Mouse (Mus musculus) small intestine, adult 2 months (tissue): ENCODE data around the gene Ctsa. TPM values are rescaled to one million over a fixed set of nuclear protein-coding genes. Genes with fewer than 3 reads are reported as not detected.
"Not testable (repeated sequence)": the region's sequence is repeated elsewhere in the genome, so short reads cannot be mapped to it uniquely, and the experiment has no call there.

Experiments used
- H3K27ac ChIP-seq: fragments of 200-500 bp; 2 replicates; pipeline ENCODE4 v1.5.1; 2012; ENCODE audit warnings: low read depth, low read length, control low read depth, inconsistent platforms; ENCODE audit not compliant: insufficient read depth
- H3K27me3 ChIP-seq: fragments of 200-500 bp; 2 replicates; pipeline ENCODE4 v1.6.1; 2012; ENCODE audit warnings: mild to moderate bottlenecking, moderate library complexity, low read length, inconsistent platforms; ENCODE audit not compliant: control insufficient read depth, insufficient read depth
- H3K36me3 ChIP-seq: fragments of 200-500 bp; 2 replicates; pipeline ENCODE4 v1.6.1; 2012; ENCODE audit warnings: mild to moderate bottlenecking, low read length, control low read depth, inconsistent platforms; ENCODE audit not compliant: control insufficient read depth, insufficient read depth
- H3K4me1 ChIP-seq: fragments of 200-500 bp; 2 replicates; pipeline ENCODE4 v1.6.1; 2012; ENCODE audit warnings: low read length, inconsistent platforms, mixed read lengths; ENCODE audit not compliant: control insufficient read depth, insufficient read depth, insufficient read length
- H3K4me3 ChIP-seq: fragments of 200-500 bp; 2 replicates; pipeline ENCODE4 v1.5.1; 2012; ENCODE audit warnings: low read depth, mild to moderate bottlenecking, control low read depth, inconsistent platforms, low read length, moderate library complexity
- CTCF ChIP-seq: fragments of 200-500 bp; IDR thresholded peaks from 2 replicates; pipeline ENCODE4 v1.5.1; 2012; ENCODE audit warnings: low read depth, mild to moderate bottlenecking, control low read depth, inconsistent platforms, low read length, moderate library complexity, mixed read lengths; ENCODE audit not compliant: insufficient replicate concordance, insufficient read length; ENCODE audit errors: extremely low read depth
- POLR2A ChIP-seq: fragments of 200-500 bp; IDR thresholded peaks from 2 replicates; pipeline ENCODE4 v1.6.1; 2012; ENCODE audit warnings: low read depth, mild to moderate bottlenecking, control low read depth, inconsistent platforms, low read length, moderate library complexity
- WGBS: fragments of 180-500 bp; shearing (Covaris S2); methylation state at CpG from one replicate; pipeline ENCODE4 v1.1.7; 2018; 5-methylcytosine and 5-hydroxymethylcytosine counted together
- polyA plus RNA-seq: library from polyadenylated mRNA; depleted of rRNA; stranded (reverse); fragments of >200 nt; gene quantifications from 2 replicates; pipeline ENCODE4 v1.2.3, GENCODE M21; 2012

Ctsa gene
- polyA plus RNA-seq, 1 experiment, result 235 TPM

- 81% methylated on average over 8 of the region's 8 CpGs for WGBS
- Histone ChIP-seq H3K4me1 (no peaks in the 10 kb centered on the region), H3K27ac (no peak overlapping the region)
These were observed 17.4 kb downstream of the Ctsa start for GRCm38 (mm10) chr2:164850061-164850460.

GRCm38 (mm10) chr2:164855572-164855971 lies 22.9 kb downstream of the Ctsa start:
- H3K27ac ChIP-seq, H3K4me3 ChIP-seq, H3K36me3 ChIP-seq: not testable (repeated sequence)
- H3K4me1 ChIP-seq, result peaks cover 11% of the 10 kb centered on the region; the same call in 1 of the 2 replicates
- H3K27me3 ChIP-seq, result peaks cover 18% of the 10 kb centered on the region
- 78% methylated on average over 5 of the region's 5 CpGs for WGBS

More at GRCm38 (mm10) chr2:164850061-164850460, 17.4 kb downstream of the Ctsa start:
- Histone ChIP-seq H3K27me3 (no peaks in the 10 kb centered on the region), H3K36me3 (no peaks in the 10 kb centered on the region; the same call in 1 of the 2 replicates), H3K4me3 (no peak overlapping the region)
- TF ChIP-seq POLR2A (no peak), CTCF (no peak)

DNA sequence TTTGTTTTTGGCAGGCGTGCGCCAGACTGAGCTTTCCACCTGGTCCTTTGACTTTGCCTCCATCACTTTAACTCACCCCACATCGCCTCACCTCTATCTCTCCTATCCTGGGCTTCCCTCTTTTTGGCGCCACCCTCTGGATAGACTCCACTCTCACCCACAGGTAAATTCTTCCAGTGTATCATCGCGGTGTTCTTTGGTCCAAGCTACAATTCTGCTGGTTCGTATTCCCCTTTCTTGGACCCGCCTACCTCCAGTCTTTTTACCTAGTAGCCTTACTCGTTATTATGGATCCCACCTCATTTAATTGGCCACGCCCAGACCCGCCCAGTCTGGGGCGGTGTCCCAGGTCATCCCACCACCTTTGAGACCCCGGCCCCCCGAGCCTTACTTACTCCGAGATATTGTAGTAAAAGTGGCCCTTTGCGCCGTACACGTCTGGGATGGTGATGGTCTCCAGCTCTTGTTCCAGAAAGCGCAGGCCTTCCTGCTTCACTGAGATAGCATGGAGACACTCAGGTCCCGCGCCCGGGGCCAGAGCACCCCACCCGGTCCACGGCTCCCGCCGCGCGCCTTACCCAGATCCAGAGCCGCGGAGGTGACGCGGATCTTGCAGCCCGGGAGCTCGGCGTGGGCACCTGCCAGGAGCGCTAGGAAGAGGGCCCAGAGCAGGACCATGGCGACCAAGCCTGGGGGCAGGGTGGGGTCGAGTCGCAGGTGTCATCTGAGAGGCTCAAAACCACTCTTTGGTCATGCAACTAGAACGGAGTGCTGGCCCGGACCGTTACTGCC lies 23.8 kb downstream of the Ctsa start:
- no peaks in the 10 kb centered on the region for H3K36me3 ChIP-seq
- peak overlapping the region; percentile 59 for H3K4me3 ChIP-seq
- WGBS, result 2% methylated on average over 42 of the region's 42 CpGs
- H3K27me3 ChIP-seq, result peaks cover 18% of the 10 kb centered on the region
- H3K27ac ChIP-seq, result peak overlapping the region; percentile 17
- no peak for TF ChIP-seq POLR2A
- no peak for TF ChIP-seq CTCF
- H3K4me1 ChIP-seq, result peaks cover 11% of the 10 kb centered on the region; the same call in 1 of the 2 replicates

DNA sequence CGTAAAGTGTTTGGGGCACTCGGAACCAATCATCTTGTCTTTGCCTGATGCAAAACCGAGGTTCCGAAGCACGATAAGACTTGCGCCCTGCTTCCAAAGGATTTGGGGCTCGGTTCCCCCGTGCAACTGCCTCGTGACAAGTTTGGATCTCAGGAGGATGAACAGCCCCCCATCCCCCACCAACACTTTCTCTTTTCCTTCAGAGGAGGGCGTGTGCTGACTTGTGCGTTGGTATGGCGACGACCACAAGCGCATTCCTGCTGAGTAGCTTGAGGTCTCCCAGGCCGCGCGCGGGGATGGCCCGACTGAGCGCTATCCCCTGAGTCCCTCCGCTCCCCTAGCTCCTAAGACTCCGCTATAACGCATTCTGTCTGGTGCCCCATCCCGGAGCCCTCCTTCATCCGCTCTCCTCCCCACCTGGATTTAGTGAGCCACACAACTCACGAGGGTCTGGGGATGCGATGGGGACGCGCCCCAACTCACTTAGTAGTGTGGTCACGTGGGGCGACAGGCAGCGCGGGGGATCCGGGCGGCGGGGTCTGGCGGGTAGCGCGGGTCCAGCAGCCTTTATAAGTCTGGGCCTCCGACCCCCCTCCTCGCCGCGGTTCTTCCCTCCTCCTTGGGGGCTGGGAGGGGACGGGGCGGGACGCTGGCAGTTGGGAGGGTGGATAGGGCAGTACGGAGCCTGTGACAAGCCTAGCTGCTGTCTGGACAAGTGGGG lies 24.6 kb downstream of the Ctsa start, which contains the start of gene Pltp:
Pltp (minus strand) TSS at position 611 of the 721 bp plus-strand sequence.
- WGBS, result 2% methylated on average over 47 of the region's 47 CpGs
- H3K4me3 ChIP-seq, result peak within 1 kb of the TSS; percentile 59
- H3K36me3 ChIP-seq, result no peaks in the 10 kb centered on the region
- H3K27ac ChIP-seq, result peak within 1 kb of the TSS; percentile 17
- peaks cover 18% of the 10 kb centered on the region for H3K27me3 ChIP-seq
- 0 out of 2 replicates have a peak, but pooled peaks have one; percentile 7 for TF ChIP-seq POLR2A
- no peak for TF ChIP-seq CTCF
- peaks cover 11% of the 10 kb centered on the region for H3K4me1 ChIP-seq

GRCm38 (mm10) chr2:164857842-164858553 lies 25.3 kb downstream of the Ctsa start:
- 26% methylated on average over 19 of the region's 19 CpGs for WGBS
- Histone ChIP-seq H3K4me3 (peak overlapping the region; percentile 59), H3K36me3 (no peaks in the 10 kb centered on the region), H3K27ac (no peak overlapping the region), H3K27me3 (peaks cover 18% of the 10 kb centered on the region), H3K4me1 (peaks cover 11% of the 10 kb centered on the region)
- TF ChIP-seq CTCF (no peak), POLR2A (no peak)

GRCm38 (mm10) chr2:164859155-164859554 lies 26.5 kb downstream of the Ctsa start:
- TF ChIP-seq POLR2A (no peak), CTCF (no peak)
- 61% methylated on average over 2 of the region's 2 CpGs for WGBS
- no peak overlapping the region for H3K4me3 ChIP-seq
- H3K27ac ChIP-seq, result no peak overlapping the region
- H3K4me1 ChIP-seq, result peaks cover 11% of the 10 kb centered on the region
- peaks cover 18% of the 10 kb centered on the region for H3K27me3 ChIP-seq
- H3K36me3 ChIP-seq, result no peaks in the 10 kb centered on the region

GRCm38 (mm10) chr2:164859640-164860432 lies 27.2 kb downstream of the Ctsa start:
- no peak overlapping the region for H3K27ac ChIP-seq
- peaks cover 11% of the 10 kb centered on the region for H3K4me1 ChIP-seq
- no peaks in the 10 kb centered on the region for H3K36me3 ChIP-seq
- no peak overlapping the region for H3K4me3 ChIP-seq
- TF ChIP-seq CTCF (no peak), POLR2A (no peak)
- H3K27me3 ChIP-seq, result peaks cover 18% of the 10 kb centered on the region
- WGBS, result 32% methylated on average over 9 of the region's 9 CpGs
